In the genomic region with DNA sequence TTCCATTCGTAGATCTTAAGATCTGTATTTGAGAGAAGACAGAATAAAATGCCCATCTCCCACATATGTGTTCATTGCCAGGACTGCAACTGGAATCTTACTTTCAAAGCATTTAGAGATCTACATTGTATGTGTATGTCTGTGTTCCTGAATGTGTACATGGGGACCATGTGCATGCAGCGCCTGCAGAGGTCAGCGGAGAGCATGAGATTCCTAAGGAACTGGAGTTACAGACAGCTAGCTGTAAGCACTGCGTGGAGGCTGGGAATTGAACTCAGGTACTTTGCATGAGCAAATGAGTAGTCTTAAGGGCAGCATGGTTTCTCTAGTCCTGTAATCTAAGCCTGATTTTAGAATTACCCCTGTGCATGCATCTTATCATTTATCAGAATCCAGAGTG, we compare ENCODE assay signal across 9 mouse cellular contexts.
A peak's percentile ranks its signal among the peaks of the same experiment; 100 is the strongest.
DNase-seq lines count a peak whose midpoint lies in the region; ATAC-seq and TF ChIP-seq lines count a peak whose summit lies in the region.
"Had no signal": no experiment of that assay in that cellular context is flagged by ENCODE, and none has a peak within 500 bp of the region (broad histone marks: within the 10 kb centered on the region; RNA-seq: fewer than 3 reads in every experiment).

No protein-coding gene starts in this region.

- no peak for TF ChIP-seq EP300 in ES-Bruce4 (IDR thresholded peaks at IDR 0.05; ENCODE audit: insufficient read depth, low read depth, low read length)

- no peaks in the 10 kb centered on the region for H3K4me1 ChIP-seq in ES-Bruce4 (ENCODE audit: control insufficient read depth, insufficient read depth, low read length)
- H3K4me1 ChIP-seq in embryonic facial prominence, embryonic 11.5 days (ENCODE audit: control insufficient read depth, insufficient read depth, low read length) = no peaks in the 10 kb centered on the region
- no peaks in the 10 kb centered on the region for H3K4me1 ChIP-seq in thymus, adult 2 months (replicated peaks; ENCODE audit: control insufficient read depth, insufficient read depth, low read length)
- H3K4me1 ChIP-seq: lung, embryonic 15.5 days had no signal

- H3K9me3 ChIP-seq in ES-Bruce4 (replicated peaks; ENCODE audit: control insufficient read depth, insufficient read depth, low read length, poor library complexity, severe bottlenecking) = no peaks in the 10 kb centered on the region; the same call in 1 of the 2 replicates
- no peaks in the 10 kb centered on the region for H3K9me3 ChIP-seq in embryonic facial prominence, embryonic 11.5 days (replicated peaks; ENCODE audit: control insufficient read depth, low read length)
- H3K9me3 ChIP-seq: lung, embryonic 15.5 days had no signal

- H3K27me3 ChIP-seq in ES-Bruce4 (ENCODE audit: control insufficient read depth, insufficient read depth, low read length, poor library complexity, severe bottlenecking) = no peaks in the 10 kb centered on the region; the same call in 1 of the 2 replicates
- no peaks in the 10 kb centered on the region for H3K27me3 ChIP-seq in embryonic facial prominence, embryonic 11.5 days (ENCODE audit: control insufficient read depth, insufficient read depth, low read length)
- H3K27me3 ChIP-seq in thymus, adult 2 months (ENCODE audit: control insufficient read depth, insufficient read depth, low read length) = no peaks in the 10 kb centered on the region
- H3K27me3 ChIP-seq: lung, embryonic 15.5 days had no signal

- peak; percentile 5 to 13 for DNase-seq in cerebellum, postnatal 25 days
- DNase-seq in layer of hippocampus, adult 2 months (ENCODE audit: low spot score in 2 of 2) = no peak
- no peak for DNase-seq in layer of hippocampus, adult 8-10 months (ENCODE audit: low spot score in 2 of 2)
- DNase-seq in embryonic facial prominence, embryonic 11.5 days (ENCODE audit: low spot score) = peak; percentile 43
- DNase-seq in thymus, adult 2 months = no peak
- DNase-seq in thymus, postnatal 10 days (ENCODE audit: low spot score in 2 of 2) = no peak

- H3K4me2 ChIP-seq in embryonic facial prominence, embryonic 11.5 days (ENCODE audit: low read depth, low read length) = no peak overlapping the region
- H3K4me2 ChIP-seq: lung, embryonic 15.5 days had no signal

- peak; percentile 46 for TF ChIP-seq CTCF in layer of hippocampus, adult 2 months (conservative IDR thresholded peaks at IDR 0.05)
- peak; percentile 50 for TF ChIP-seq CTCF in ES-Bruce4 (IDR thresholded peaks at IDR 0.05; ENCODE audit: low read depth, low read length)
- TF ChIP-seq CTCF in thymus, adult 2 months (IDR thresholded peaks at IDR 0.05; ENCODE audit: borderline replicate concordance, control insufficient read depth, extremely low read depth, insufficient read depth, low read length, poor library complexity) = no peak

- H3K36me3 ChIP-seq in ES-Bruce4 (ENCODE audit: control insufficient read depth, insufficient read depth, low read length, poor library complexity, severe bottlenecking) = no peaks in the 10 kb centered on the region
- H3K36me3 ChIP-seq in embryonic facial prominence, embryonic 11.5 days (replicated peaks; ENCODE audit: control insufficient read depth, insufficient read depth, low read depth, low read length) = no peaks in the 10 kb centered on the region
- no peaks in the 10 kb centered on the region for H3K36me3 ChIP-seq in thymus, adult 2 months (ENCODE audit: control insufficient read depth, insufficient read depth, low read length)
- H3K36me3 ChIP-seq: lung, embryonic 15.5 days had no signal

- 70% methylated on average over 4 of the region's 4 CpGs for WGBS in embryonic facial prominence, embryonic 11.5 days
- WGBS in thymus, adult 2 months = 85% methylated on average over 4 of the region's 4 CpGs

- H3K4me3 ChIP-seq in layer of hippocampus, adult 2 months = no peak overlapping the region
- no peak overlapping the region for H3K4me3 ChIP-seq in ES-Bruce4 (ENCODE audit: low read depth, low read length)
- no peak overlapping the region for H3K4me3 ChIP-seq in embryonic facial prominence, embryonic 11.5 days (ENCODE audit: low read depth, low read length)
- H3K4me3 ChIP-seq in thymus, adult 2 months (ENCODE audit: control insufficient read depth, insufficient read depth, low read length) = no peak overlapping the region
- H3K4me3 ChIP-seq: lung, embryonic 15.5 days had no signal

- no peak for ATAC-seq in cerebellum, adult (ENCODE audit: insufficient number of reproducible peaks, low FRiP score, low TSS enrichment)
- no peak for ATAC-seq in embryonic facial prominence, embryonic 11.5 days (replicated peaks; ENCODE audit: insufficient number of reproducible peaks, low FRiP score, low TSS enrichment, low read depth)

- H3K9ac ChIP-seq in ES-Bruce4 (ENCODE audit: low read depth, poor library complexity, severe bottlenecking) = no peak overlapping the region
- H3K9ac ChIP-seq in embryonic facial prominence, embryonic 11.5 days (replicated peaks; ENCODE audit: low read length) = no peak overlapping the region
- H3K9ac ChIP-seq: lung, embryonic 15.5 days had no signal

- no peak for TF ChIP-seq POLR2A in ES-Bruce4 (IDR thresholded peaks at IDR 0.05; ENCODE audit: insufficient read depth, low read length)
- TF ChIP-seq POLR2A in thymus, adult 2 months (IDR thresholded peaks at IDR 0.05; ENCODE audit: control insufficient read depth, extremely low read depth, insufficient read depth, low read length, poor library complexity) = no peak

- H3K27ac ChIP-seq in layer of hippocampus, adult 2 months = no peak overlapping the region
- no peak overlapping the region for H3K27ac ChIP-seq in ES-Bruce4 (ENCODE audit: insufficient read depth, low read length)
- no peak overlapping the region for H3K27ac ChIP-seq in embryonic facial prominence, embryonic 11.5 days (replicated peaks; ENCODE audit: low read depth, low read length)
- H3K27ac ChIP-seq in thymus, adult 2 months (ENCODE audit: control insufficient read depth, insufficient read depth, low read length) = no peak overlapping the region
- H3K27ac ChIP-seq: lung, embryonic 15.5 days had no signal

Comparison
In these comparisons a context has a peak if more than half of its experiments do, and no peak if none do; other contexts are left out.
1. DNase-seq: peak in cerebellum, postnatal 25 days (2 of 2) and embryonic facial prominence, embryonic 11.5 days (single experiment); none in layer of hippocampus, adult 2 months (0 of 2), layer of hippocampus, adult 8-10 months (0 of 2), thymus, adult 2 months (single experiment) and thymus, postnatal 10 days (0 of 2).